Mouse (Mus musculus) limb, embryonic 12.5 days (tissue): ENCODE data around the gene Dnajc10. TPM values are rescaled to one million over a fixed set of nuclear protein-coding genes. Genes with fewer than 3 reads are reported as not detected.

Experiments
- ATAC-seq: fragments of 200-750 bp; cut with Nextera tagmentation; 2 replicates; pipeline ENCODE4 v1.8.0; 2017; ENCODE audit warnings: low read depth, moderate TSS enrichment; ENCODE audit not compliant: insufficient number of reproducible peaks, insufficient read depth, low FRiP score, low TSS enrichment
- H3K27ac ChIP-seq: fragments of 300-500 bp; sonication (generic); 2 replicates; pipeline ENCODE4 v1.5.1; 2016; ENCODE audit warnings: mild to moderate bottlenecking, moderate library complexity
- H3K27me3 ChIP-seq: fragments of 300-500 bp; sonication (generic); 2 replicates; pipeline ENCODE4 v1.6.1; 2016; ENCODE audit warnings: mild to moderate bottlenecking, moderate library complexity
- H3K36me3 ChIP-seq: fragments of 300-500 bp; sonication (generic); 2 replicates; pipeline ENCODE4 v1.6.1; 2016; ENCODE audit warnings: mild to moderate bottlenecking, moderate library complexity
- H3K4me1 ChIP-seq: fragments of 300-500 bp; sonication (generic); replicated peaks from 2 replicates; pipeline ENCODE4 v1.6.1; 2016
- H3K4me2 ChIP-seq: fragments of 300-500 bp; sonication (generic); 2 replicates; pipeline ENCODE4 v1.6.1; 2016; ENCODE audit warnings: mild to moderate bottlenecking, moderate library complexity
- H3K4me3 ChIP-seq: fragments of 300-500 bp; sonication (generic); replicated peaks from 2 replicates; pipeline ENCODE4 v1.5.1; 2016; ENCODE audit warnings: mild to moderate bottlenecking
- H3K9ac ChIP-seq: fragments of 300-500 bp; sonication (generic); replicated peaks from 2 replicates; pipeline ENCODE4 v1.6.1; 2016; ENCODE audit warnings: mild to moderate bottlenecking, moderate library complexity
- H3K9me3 ChIP-seq: fragments of 300-500 bp; sonication (generic); 2 replicates; pipeline ENCODE4 v1.6.1; 2016; ENCODE audit warnings: mild to moderate bottlenecking, moderate library complexity
- WGBS: fragments of 180-500 bp; shearing (Covaris S2); methylation state at CpG from one replicate; pipeline ENCODE4 v1.1.7; 2016; 5-methylcytosine and 5-hydroxymethylcytosine counted together
- polyA plus RNA-seq: library from polyadenylated mRNA; unstranded; fragments of >200 nt; fragmentation: Nextera tagmentation; extraction: Ambion mirVana; gene quantifications from 2 replicates; pipeline ENCODE4 v1.2.1, GENCODE M21; 2016

Dnajc10 gene
- polyA plus RNA-seq, 1 experiment from 2014 or later, result 90.8 TPM

DNA sequence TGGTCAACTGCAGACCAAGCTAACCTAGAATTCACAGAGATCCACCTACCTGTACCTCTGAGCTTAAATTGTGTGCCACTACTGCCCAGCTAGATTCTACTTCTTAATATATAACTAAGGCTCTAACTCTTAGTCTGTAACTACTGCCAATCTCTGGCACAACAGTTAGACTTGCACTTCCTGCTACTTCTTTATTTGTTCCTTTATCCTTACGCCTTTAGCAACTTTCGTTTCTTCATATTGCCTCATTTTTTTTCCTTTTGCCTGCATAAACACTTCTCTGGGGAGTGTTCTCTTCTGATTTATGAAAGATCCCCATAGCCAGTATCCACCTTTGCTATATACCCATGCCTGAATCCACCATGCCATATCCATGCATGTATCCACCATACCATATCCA, 11.3 kb upstream of the Dnajc10 start:
- no peak overlapping the region for H3K4me2 ChIP-seq
- H3K4me1 ChIP-seq, result no peaks in the 10 kb centered on the region
- H3K9ac ChIP-seq, result no peak overlapping the region
- H3K36me3 ChIP-seq, result no peaks in the 10 kb centered on the region
- no peak for ATAC-seq
- H3K27me3 ChIP-seq, result no peaks in the 10 kb centered on the region
- no peak overlapping the region for H3K4me3 ChIP-seq
- no peak overlapping the region for H3K27ac ChIP-seq
- no peaks in the 10 kb centered on the region for H3K9me3 ChIP-seq
- WGBS, result 98% methylated on average over 2 of the region's 2 CpGs

DNA sequence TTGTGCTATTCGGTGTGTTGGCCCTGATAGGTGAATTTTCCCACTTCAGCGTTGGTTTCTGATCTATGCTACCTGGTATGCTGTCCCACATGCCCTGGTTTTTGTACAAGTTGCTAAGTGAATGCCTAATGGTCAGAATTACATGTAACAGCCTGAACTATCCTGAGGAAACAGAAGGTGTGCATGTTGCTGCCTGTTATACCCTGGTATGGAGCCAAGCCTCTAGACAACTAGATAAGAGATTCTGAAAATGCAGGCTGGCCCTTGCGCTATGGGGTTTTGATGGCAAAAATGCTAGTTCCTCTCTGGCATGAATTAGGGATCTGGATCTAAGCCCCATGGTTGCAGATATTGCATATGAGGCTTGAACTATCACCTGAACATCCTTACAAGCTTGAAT, 7.6 kb upstream of the Dnajc10 start:
- no peaks in the 10 kb centered on the region for H3K27me3 ChIP-seq
- H3K27ac ChIP-seq, result no peak overlapping the region
- H3K9ac ChIP-seq, result no peak overlapping the region
- no peak for ATAC-seq
- no peaks in the 10 kb centered on the region for H3K9me3 ChIP-seq
- H3K36me3 ChIP-seq, result no peaks in the 10 kb centered on the region
- no peaks in the 10 kb centered on the region for H3K4me1 ChIP-seq
- 94% methylated on average over 3 of the region's 3 CpGs for WGBS
- H3K4me2 ChIP-seq, result no peak overlapping the region
- H3K4me3 ChIP-seq, result no peak overlapping the region

DNA sequence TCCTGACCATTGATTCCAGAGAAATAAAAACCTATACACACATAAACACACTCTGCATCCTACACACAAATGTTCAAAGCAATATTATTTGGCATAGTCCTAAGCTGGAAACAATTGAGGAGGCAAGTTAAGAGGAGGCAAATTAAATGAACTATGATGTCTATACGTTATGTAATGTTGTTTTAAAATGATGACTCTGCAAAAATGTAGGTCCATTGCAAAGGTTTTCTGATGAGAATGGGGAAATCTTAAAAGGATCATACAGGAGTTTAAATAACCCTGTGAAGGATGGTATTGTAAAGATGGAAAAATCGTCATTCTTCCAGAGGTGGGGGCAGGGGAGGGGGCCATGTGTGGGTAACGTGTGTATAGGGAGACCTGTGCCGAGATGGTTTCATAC, 5.5 kb upstream of the Dnajc10 start:
- no peaks in the 10 kb centered on the region for H3K27me3 ChIP-seq
- H3K4me2 ChIP-seq, result no peak overlapping the region
- no peaks in the 10 kb centered on the region for H3K9me3 ChIP-seq
- no peak overlapping the region for H3K9ac ChIP-seq
- WGBS, result 86% methylated on average over 4 of the region's 4 CpGs
- no peaks in the 10 kb centered on the region for H3K36me3 ChIP-seq
- ATAC-seq, result no peak
- no peak overlapping the region for H3K4me3 ChIP-seq
- no peaks in the 10 kb centered on the region; the same call in 1 of the 2 replicates for H3K4me1 ChIP-seq
- H3K27ac ChIP-seq, result no peak overlapping the region

DNA sequence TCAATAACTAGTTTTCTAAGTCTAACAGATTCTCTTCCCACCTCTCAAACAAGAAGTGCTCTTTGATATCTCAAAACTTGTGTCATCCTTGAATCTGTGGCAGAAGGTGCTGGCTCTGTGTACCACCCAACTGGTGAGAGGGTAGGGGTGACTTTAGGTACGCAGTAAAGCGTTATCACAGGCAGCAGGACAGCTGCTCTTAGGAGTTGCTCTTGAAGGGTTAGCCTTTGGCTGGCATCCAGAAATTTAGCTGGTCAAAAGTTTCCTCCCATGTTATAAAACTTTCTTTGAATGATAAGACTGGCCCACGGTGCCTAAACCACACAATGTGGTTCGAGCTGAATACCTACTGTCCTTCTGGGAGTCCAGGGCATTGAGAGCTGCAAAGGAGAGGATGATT, 4.5 kb upstream of the Dnajc10 start:
- Histone ChIP-seq H3K27ac (no peak overlapping the region), H3K4me3 (no peak overlapping the region), H3K9me3 (no peaks in the 10 kb centered on the region), H3K27me3 (no peaks in the 10 kb centered on the region), H3K4me2 (no peak overlapping the region), H3K36me3 (no peaks in the 10 kb centered on the region), H3K4me1 (no peaks in the 10 kb centered on the region; the same call in 1 of the 2 replicates), H3K9ac (no peak overlapping the region)
- WGBS, result 77% methylated on average over 4 of the region's 4 CpGs
- no peak for ATAC-seq

DNA sequence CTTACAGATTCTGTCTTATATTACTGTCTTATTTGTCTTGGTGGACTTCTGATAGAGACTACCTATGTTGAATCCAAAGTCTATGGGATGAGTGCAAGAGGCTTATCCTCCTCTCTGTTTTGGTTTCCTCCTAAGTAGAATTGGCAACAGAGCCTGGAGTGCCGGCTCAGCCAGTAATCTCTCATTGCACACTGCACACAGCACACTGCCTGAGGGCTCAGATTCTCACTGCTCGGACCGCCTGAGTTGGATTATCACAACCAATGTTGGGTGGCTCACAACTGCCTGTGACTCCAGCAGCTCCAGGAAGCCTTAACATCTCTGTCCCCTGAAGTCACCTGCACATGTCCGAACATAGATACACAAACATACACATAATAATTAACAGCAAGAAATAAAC, 3.9 kb upstream of the Dnajc10 start:
- Histone ChIP-seq H3K4me2 (no peak overlapping the region), H3K4me1 (no peaks in the 10 kb centered on the region; the same call in 1 of the 2 replicates), H3K4me3 (no peak overlapping the region), H3K9ac (no peak overlapping the region), H3K9me3 (no peaks in the 10 kb centered on the region), H3K36me3 (no peaks in the 10 kb centered on the region), H3K27ac (no peak overlapping the region), H3K27me3 (no peaks in the 10 kb centered on the region)
- 73% methylated on average over 4 of the region's 4 CpGs for WGBS
- no peak for ATAC-seq

DNA sequence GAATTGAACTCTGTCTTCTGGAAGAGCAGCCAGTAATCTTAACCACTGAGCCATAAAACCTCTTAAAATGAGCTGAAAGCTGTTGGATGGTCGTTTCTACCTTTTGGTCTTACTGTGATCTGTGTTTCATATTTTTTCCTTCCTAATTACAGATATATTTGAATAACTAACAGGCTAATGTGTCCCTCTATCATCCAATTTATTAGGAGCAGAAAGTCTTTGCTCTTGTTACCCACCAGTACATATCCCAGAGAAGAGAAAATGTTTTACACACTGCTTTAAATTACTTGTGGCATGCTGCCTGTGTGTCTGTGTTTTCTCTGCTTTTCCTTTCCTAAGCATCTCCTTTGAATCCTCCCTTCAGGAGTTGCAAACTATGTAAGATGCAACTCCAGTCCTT, 1.1 kb upstream of the Dnajc10 start:
- Histone ChIP-seq H3K4me3 (no peak overlapping the region), H3K36me3 (peaks cover 11% of the 10 kb centered on the region), H3K9me3 (no peaks in the 10 kb centered on the region), H3K27ac (no peak overlapping the region), H3K4me1 (no peaks in the 10 kb centered on the region; the same call in 1 of the 2 replicates), H3K9ac (no peak overlapping the region), H3K27me3 (no peaks in the 10 kb centered on the region), H3K4me2 (no peak overlapping the region)
- ATAC-seq, result no peak
- 38% methylated on average over 1 of the region's 1 CpGs for WGBS

DNA sequence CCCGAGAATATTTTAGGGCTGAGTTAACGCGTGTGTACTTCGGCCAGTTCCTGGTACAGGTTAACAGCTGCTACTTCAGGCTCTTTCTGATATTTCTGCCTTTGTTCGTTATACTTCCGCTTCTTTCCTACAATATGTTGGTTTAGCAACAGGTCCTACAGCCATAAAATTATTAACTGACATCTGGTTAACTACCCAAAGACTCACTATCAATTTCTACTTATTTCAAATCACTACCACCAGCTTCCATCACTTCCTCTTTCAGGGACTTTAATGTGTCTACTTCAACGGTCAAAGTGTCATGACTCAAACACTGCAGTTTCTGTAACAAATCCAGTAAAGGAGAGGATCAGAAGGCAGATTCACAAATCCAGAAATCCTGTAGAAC, 418 bp upstream of the Dnajc10 start:
- Histone ChIP-seq H3K36me3 (peaks cover 15% of the 10 kb centered on the region), H3K27ac (peak overlapping the region; percentile 98; the same call in 1 of the 2 replicates), H3K4me3 (peak overlapping the region; percentile 91), H3K4me1 (no peaks in the 10 kb centered on the region; the same call in 1 of the 2 replicates), H3K9ac (peak overlapping the region; percentile 93), H3K27me3 (no peaks in the 10 kb centered on the region), H3K4me2 (peak overlapping the region; percentile 72), H3K9me3 (no peaks in the 10 kb centered on the region)
- WGBS, result 53% methylated on average over 7 of the region's 7 CpGs
- no peak for ATAC-seq

DNA sequence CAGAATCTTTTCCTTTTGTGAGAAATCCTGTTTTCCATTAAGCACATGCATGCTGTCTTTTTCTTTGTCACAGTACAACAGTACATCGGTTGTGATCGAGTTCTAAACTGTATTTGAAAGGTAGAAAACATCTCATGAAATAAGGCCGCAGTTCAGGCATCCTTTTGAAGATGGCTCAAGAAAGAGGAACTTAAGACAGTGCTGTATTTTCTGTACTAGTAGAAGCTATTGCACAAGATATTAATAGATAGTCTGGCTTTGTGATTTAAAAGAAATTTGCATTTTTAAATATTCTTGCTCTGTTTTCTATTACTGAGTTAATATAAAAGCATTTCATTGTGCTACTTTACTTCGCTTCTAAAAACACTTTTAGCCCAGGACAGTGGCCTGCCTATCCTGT, 7.6 kb downstream of the Dnajc10 start:
- H3K27me3 ChIP-seq, result no peaks in the 10 kb centered on the region
- no peak overlapping the region for H3K4me3 ChIP-seq
- no peaks in the 10 kb centered on the region for H3K4me1 ChIP-seq
- H3K9me3 ChIP-seq, result no peaks in the 10 kb centered on the region
- no peak overlapping the region for H3K27ac ChIP-seq
- peaks cover 63% of the 10 kb centered on the region for H3K36me3 ChIP-seq
- 96% methylated on average over 4 of the region's 4 CpGs for WGBS
- no peak overlapping the region for H3K4me2 ChIP-seq
- no peak for ATAC-seq
- H3K9ac ChIP-seq, result no peak overlapping the region

DNA sequence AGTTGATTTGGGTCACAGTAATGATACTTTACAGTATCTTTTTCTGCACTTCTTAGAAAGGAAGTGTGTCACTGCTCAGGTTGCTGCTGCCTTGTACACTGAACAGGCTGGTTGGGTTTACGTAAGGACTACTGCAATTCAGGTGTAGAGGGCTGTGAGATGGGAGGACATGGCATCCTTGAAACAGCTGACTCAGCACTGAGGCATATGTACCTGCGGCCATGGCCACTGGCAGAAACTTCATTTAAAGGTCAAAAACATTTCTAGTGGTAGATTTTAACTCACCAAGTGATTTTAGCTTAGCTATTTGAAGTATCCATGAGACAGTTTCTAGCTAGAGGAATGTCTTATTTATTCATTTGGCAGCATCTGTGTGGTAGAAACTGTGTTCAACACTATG, 10.5 kb downstream of the Dnajc10 start:
- H3K4me1 ChIP-seq, result no peaks in the 10 kb centered on the region
- WGBS, result 90% methylated on average over 2 of the region's 2 CpGs

DNA sequence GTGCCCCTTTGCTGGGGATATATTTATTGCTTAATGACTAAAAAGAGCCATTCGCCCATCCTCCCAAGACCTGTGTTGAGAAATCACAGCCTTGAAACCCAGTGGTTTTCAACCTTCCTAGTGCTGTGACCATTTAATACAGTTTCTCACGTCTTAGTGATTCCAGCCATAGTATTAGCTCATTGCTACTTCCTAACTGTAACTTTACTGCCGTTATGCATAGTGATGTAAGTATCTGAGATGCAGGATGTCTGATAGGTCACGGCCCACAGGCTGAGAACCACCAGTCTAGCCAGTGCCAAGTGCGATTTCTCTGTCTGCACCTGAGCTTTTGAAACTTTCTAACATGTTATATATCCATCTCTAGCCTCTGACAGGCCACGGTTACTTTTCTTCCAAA, 12.0 kb downstream of the Dnajc10 start:
- H3K36me3 ChIP-seq, result peaks cover 69% of the 10 kb centered on the region
- H3K9ac ChIP-seq, result no peak overlapping the region
- no peak overlapping the region for H3K4me3 ChIP-seq
- H3K27ac ChIP-seq, result no peak overlapping the region
- no peak overlapping the region for H3K4me2 ChIP-seq
- H3K27me3 ChIP-seq, result no peaks in the 10 kb centered on the region
- no peaks in the 10 kb centered on the region for H3K4me1 ChIP-seq
- no peak for ATAC-seq
- 94% methylated on average over 6 of the region's 6 CpGs for WGBS
- H3K9me3 ChIP-seq, result no peaks in the 10 kb centered on the region

More for the DNA sequence above, 10.5 kb downstream of the Dnajc10 start:
- peaks cover 72% of the 10 kb centered on the region for H3K36me3 ChIP-seq
- no peak overlapping the region for H3K9ac ChIP-seq
- no peak overlapping the region for H3K4me2 ChIP-seq
- ATAC-seq, result no peak
- no peaks in the 10 kb centered on the region for H3K9me3 ChIP-seq
- H3K4me3 ChIP-seq, result no peak overlapping the region
- no peak overlapping the region for H3K27ac ChIP-seq
- H3K27me3 ChIP-seq, result no peaks in the 10 kb centered on the region

DNA sequence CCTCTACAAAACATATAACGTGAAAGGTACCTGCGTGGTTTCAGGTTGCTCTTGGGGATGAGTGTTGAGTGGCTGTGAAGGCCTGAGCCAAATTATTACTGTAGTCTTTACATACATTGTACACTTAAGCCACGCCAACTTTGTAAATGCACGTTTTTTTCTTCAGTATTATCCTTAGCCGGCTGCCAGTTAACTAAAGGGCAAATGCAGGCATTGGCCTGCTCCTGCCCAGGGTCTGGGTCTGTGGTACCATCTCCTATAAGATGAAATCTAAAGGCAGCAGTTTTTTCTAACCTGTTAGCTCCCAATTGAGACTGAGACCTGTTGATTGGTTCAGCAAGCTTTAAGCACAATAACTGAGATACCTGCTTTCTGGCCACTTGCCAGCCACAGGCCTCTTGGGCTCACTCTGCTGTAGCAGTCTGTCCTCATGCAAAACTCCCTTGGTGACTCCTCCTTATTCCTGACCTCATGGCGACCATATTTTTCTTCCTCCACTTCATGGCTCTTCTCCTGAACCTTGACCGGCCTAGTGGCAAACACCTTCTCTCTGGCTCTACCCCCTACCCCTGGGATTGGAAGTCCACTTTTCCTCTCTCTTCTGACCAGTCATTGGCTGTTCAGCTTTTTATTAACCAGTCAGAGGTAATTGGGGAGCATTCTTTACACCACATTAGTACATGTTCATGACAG, 13.8 kb downstream of the Dnajc10 start:
- H3K27me3 ChIP-seq, result no peaks in the 10 kb centered on the region
- no peaks in the 10 kb centered on the region for H3K4me1 ChIP-seq
- H3K9me3 ChIP-seq, result no peaks in the 10 kb centered on the region
- no peak for ATAC-seq
- peaks cover 66% of the 10 kb centered on the region for H3K36me3 ChIP-seq
- H3K4me2 ChIP-seq, result no peak overlapping the region
- no peak overlapping the region for H3K27ac ChIP-seq
- H3K9ac ChIP-seq, result no peak overlapping the region
- no peak overlapping the region for H3K4me3 ChIP-seq
- WGBS, result 94% methylated on average over 7 of the region's 7 CpGs

DNA sequence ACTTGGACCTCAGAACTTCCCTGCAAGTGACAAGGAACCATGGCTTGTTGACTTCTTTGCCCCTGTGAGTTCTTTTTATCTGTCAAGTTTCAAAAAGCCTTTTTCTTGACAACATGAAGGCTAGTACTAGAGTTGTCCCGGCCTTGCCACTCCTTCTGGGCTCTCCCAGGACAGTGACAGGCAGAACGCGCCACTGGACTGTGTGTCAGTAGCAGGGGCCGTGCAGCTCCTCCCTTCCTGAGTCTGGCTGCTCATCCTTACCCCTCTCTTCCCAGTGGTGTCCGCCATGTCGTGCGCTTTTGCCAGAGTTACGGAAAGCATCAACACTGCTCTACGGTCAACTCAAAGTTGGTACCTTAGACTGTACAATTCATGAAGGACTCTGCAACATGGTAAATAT, 25.3 kb downstream of the Dnajc10 start:
- no peak overlapping the region for H3K4me3 ChIP-seq
- H3K9ac ChIP-seq, result no peak overlapping the region
- H3K27ac ChIP-seq, result no peak overlapping the region
- 97% methylated on average over 9 of the region's 9 CpGs for WGBS
- no peaks in the 10 kb centered on the region for H3K4me1 ChIP-seq
- H3K36me3 ChIP-seq, result peaks cover 90% of the 10 kb centered on the region
- no peaks in the 10 kb centered on the region for H3K27me3 ChIP-seq
- no peak for ATAC-seq
- H3K4me2 ChIP-seq, result no peak overlapping the region
- no peaks in the 10 kb centered on the region for H3K9me3 ChIP-seq
